Mouse (Mus musculus) testis, postnatal 10 days (tissue): Measurements from ENCODE around the gene Snx15.
"Not testable (repeated sequence)": the region's sequence is repeated elsewhere in the genome, so short reads cannot be mapped to it uniquely, and the experiment has no call there.

Experiments used
- DNase-seq: peaks from one replicate; pipeline ENCODE4 v3.0.0; 2021; ENCODE audit warnings: low spot score

Gene Snx15

GRCm38 (mm10) chr19:6127760-6128341, at the start of gene Snx15:
Snx15 (minus strand) TSS chr19:6128304.
- DNase-seq: peak; percentile 95

- no peak for DNase-seq
These were observed 46.7 kb upstream of the Snx15 start for GRCm38 (mm10) chr19:6174771-6175170.

- no peak for DNase-seq
These were observed 43.1 kb upstream of the Snx15 start for GRCm38 (mm10) chr19:6171215-6171614.

- DNase-seq: no peak
These were observed 38.6 kb upstream of the Snx15 start for GRCm38 (mm10) chr19:6166750-6167149.

- no peak for DNase-seq
These were observed 35.9 kb upstream of the Snx15 start for GRCm38 (mm10) chr19:6163872-6164547.

GRCm38 (mm10) chr19:6157220-6157619, 29.1 kb upstream of the Snx15 start:
- no peak for DNase-seq

GRCm38 (mm10) chr19:6156372-6156771, 28.3 kb upstream of the Snx15 start:
- peak; percentile 63 for DNase-seq

- no peak for DNase-seq
These were observed 27.1 kb upstream of the Snx15 start for GRCm38 (mm10) chr19:6155174-6155573.

- no peak for DNase-seq
These were observed 16.7 kb upstream of the Snx15 start for GRCm38 (mm10) chr19:6144842-6145241.

- DNase-seq: peak; percentile 80
These were observed 13.3 kb upstream of the Snx15 start, which contains the start of gene Arl2 for GRCm38 (mm10) chr19:6141394-6141749. Arl2 (minus strand) TSS chr19:6141548.

GRCm38 (mm10) chr19:6140678-6141393, 12.7 kb upstream of the Snx15 start, which contains the start of gene Batf2:
Batf2 (plus strand) TSS chr19:6140983.
- DNase-seq: peak; percentile 93

GRCm38 (mm10) chr19:6140374-6140677, 12.2 kb upstream of the Snx15 start:
- DNase-seq: no peak

GRCm38 (mm10) chr19:6139701-6140100, 11.6 kb upstream of the Snx15 start:
- no peak for DNase-seq

GRCm38 (mm10) chr19:6136397-6136796, 8.3 kb upstream of the Snx15 start:
- DNase-seq: no peak

- not testable (repeated sequence) for DNase-seq
These were observed 5.1 kb upstream of the Snx15 start for GRCm38 (mm10) chr19:6133197-6133596.

GRCm38 (mm10) chr19:6132171-6132827, 4.2 kb upstream of the Snx15 start:
- no peak for DNase-seq

- not testable (repeated sequence) for DNase-seq
These were observed 2.5 kb upstream of the Snx15 start for GRCm38 (mm10) chr19:6130414-6131128.

- no peak for DNase-seq
These were observed 1.1 kb downstream of the Snx15 start for GRCm38 (mm10) chr19:6126789-6127580.

- DNase-seq: peak; percentile 75
These were observed 1.8 kb downstream of the Snx15 start for GRCm38 (mm10) chr19:6126289-6126688.

GRCm38 (mm10) chr19:6124898-6125297, 3.2 kb downstream of the Snx15 start:
- no peak for DNase-seq

GRCm38 (mm10) chr19:6123330-6123729, 4.8 kb downstream of the Snx15 start:
- DNase-seq: no peak
